Mouse (Mus musculus) CD4-positive, CD25-positive, alpha-beta regulatory T cell, adult 9 weeks (primary cell): ENCODE results near the gene Tsfm. TPM values are rescaled to one million over a fixed set of nuclear protein-coding genes. Genes with fewer than 3 reads are reported as not detected.

Experiments used
- polyA plus RNA-seq: library from polyadenylated mRNA; unstranded; fragments of 100-300 nt; shearing (Covaris generic); gene quantifications from one replicate; pipeline ENCODE4 v1.2.1, GENCODE M21; 2017

The Tsfm gene
- 50.6 TPM for polyA plus RNA-seq

GRCm38 (mm10) chr10:127030336-127031296, at the start of gene Tsfm:
TSS of gene Tsfm (minus strand) at chr10:127030840.

GRCm38 (mm10) chr10:127075080-127075479, 44.4 kb upstream of the Tsfm start, which contains the start of gene Agap2:
TSS of gene Agap2 (plus strand) at chr10:127075284.

GRCm38 (mm10) chr10:127070190-127071121, 39.8 kb upstream of the Tsfm start, which contains the start of gene Tspan31:
TSS of gene Tspan31 (minus strand) at chr10:127070264.

GRCm38 (mm10) chr10:127063239-127063872, 32.7 kb upstream of the Tsfm start, which contains the start of gene Cdk4:
TSS of gene Cdk4 (plus strand) at chr10:127063534.

GRCm38 (mm10) chr10:127059968-127060916, 29.6 kb upstream of the Tsfm start, which contains the start of gene March9:
TSS of gene March9 (minus strand) at chr10:127060184.

GRCm38 (mm10) chr10:127047954-127048353, 17.3 kb upstream of the Tsfm start, which contains the start of gene Cyp27b1:
TSS of gene Cyp27b1 (plus strand) at chr10:127048250.

GRCm38 (mm10) chr10:127041274-127041766, 10.7 kb upstream of the Tsfm start, which contains the start of the genes Mettl1 and Eef1akmt3:
TSS of gene Mettl1 (plus strand) at chr10:127041414.
TSS of gene Eef1akmt3 (minus strand) at chr10:127041513.

GRCm38 (mm10) chr10:127000529-127000928, 30.1 kb downstream of the Tsfm start, which contains the start of gene Avil:
TSS of gene Avil (plus strand) at chr10:127000709.

GRCm38 (mm10) chr10:126978277-126978994, 52.2 kb downstream of the Tsfm start, which contains the start of gene Ctdsp2:
TSS of gene Ctdsp2 (plus strand) at chr10:126978717.

Other genes with a start within 250 kb of the Tsfm start
- 5.1 TPM for gene Atp23, start 129.5 kb downstream of the Tsfm start, polyA plus RNA-seq
- gene Ctdsp2, start 52.1 kb downstream of the Tsfm start, polyA plus RNA-seq, result 15.0 TPM
- 0.19 TPM for gene Avil, start 30.1 kb downstream of the Tsfm start, polyA plus RNA-seq
- gene Mettl1, start 10.6 kb upstream of the Tsfm start, polyA plus RNA-seq, result 33.0 TPM
- 0.14 TPM for gene Eef1akmt3, start 10.7 kb upstream of the Tsfm start, polyA plus RNA-seq
- not detected for gene Cyp27b1, start 17.4 kb upstream of the Tsfm start, polyA plus RNA-seq
- gene March9, start 29.3 kb upstream of the Tsfm start, polyA plus RNA-seq, result 0.38 TPM
- 421 TPM for gene Cdk4, start 32.7 kb upstream of the Tsfm start, polyA plus RNA-seq
- gene Tspan31, start 39.4 kb upstream of the Tsfm start, polyA plus RNA-seq, result 94.3 TPM
- gene Agap2, start 44.4 kb upstream of the Tsfm start, polyA plus RNA-seq, result 29.1 TPM
- gene Os9, start 90.3 kb upstream of the Tsfm start, polyA plus RNA-seq, result 205 TPM
- 571 TPM for gene B4galnt1, start 134.4 kb upstream of the Tsfm start, polyA plus RNA-seq
- gene Slc26a10, start 149.8 kb upstream of the Tsfm start, polyA plus RNA-seq, result 7.1 TPM
- gene Arhgef25, start 159.2 kb upstream of the Tsfm start, polyA plus RNA-seq, result not detected
- gene Dtx3, start 164.9 kb upstream of the Tsfm start, polyA plus RNA-seq, result 130 TPM
- 45.1 TPM for gene Pip4k2c, start 180.7 kb upstream of the Tsfm start, polyA plus RNA-seq
- 0.45 TPM for gene Kif5a, start 232.5 kb upstream of the Tsfm start, polyA plus RNA-seq
- 136 TPM for gene Dctn2, start 235.5 kb upstream of the Tsfm start, polyA plus RNA-seq